Mouse (Mus musculus) heart, embryonic 10.5 days (tissue): Measurements from ENCODE around the gene Smyd1. TPM values are rescaled to one million over a fixed set of nuclear protein-coding genes. Genes with fewer than 3 reads are reported as not detected.

Source experiments
- DNase-seq: peaks from one replicate; pipeline ENCODE4 v3.0.0-alpha.2; 2017; ENCODE audit warnings: low spot score
- H3K27ac ChIP-seq: fragments of 300-500 bp; sonication (generic); 2 replicates; pipeline ENCODE4 v1.5.1; 2016; ENCODE audit warnings: mild to moderate bottlenecking
- H3K27me3 ChIP-seq: fragments of 300-500 bp; sonication (generic); 2 replicates; pipeline ENCODE4 v1.6.1; 2016; ENCODE audit warnings: mild to moderate bottlenecking; ENCODE audit not compliant: poor library complexity, insufficient read depth, severe bottlenecking
- H3K36me3 ChIP-seq: fragments of 300-500 bp; sonication (generic); 2 replicates; pipeline ENCODE4 v1.6.1; 2016; ENCODE audit warnings: mild to moderate bottlenecking, moderate library complexity
- H3K4me1 ChIP-seq: fragments of 300-500 bp; sonication (generic); 2 replicates; pipeline ENCODE4 v1.6.1; 2016; ENCODE audit warnings: mild to moderate bottlenecking
- H3K4me3 ChIP-seq: fragments of 300-500 bp; sonication (generic); 2 replicates; pipeline ENCODE4 v1.5.1; 2016; ENCODE audit warnings: mild to moderate bottlenecking, moderate library complexity
- H3K9me3 ChIP-seq: fragments of 300-500 bp; sonication (generic); 2 replicates; pipeline ENCODE4 v1.6.1; 2016; ENCODE audit warnings: mild to moderate bottlenecking, moderate library complexity
- WGBS: fragments of 180-500 bp; shearing (Covaris S2); methylation state at CpG from one replicate; pipeline ENCODE4 v1.1.7; 2016; 5-methylcytosine and 5-hydroxymethylcytosine counted together
- polyA plus RNA-seq: library from polyadenylated mRNA; unstranded; fragments of >200 nt; fragmentation: Nextera tagmentation; extraction: Ambion mirVana; gene quantifications from 2 replicates; pipeline ENCODE4 v1.2.1, GENCODE M21; 2016

The Smyd1 gene
- polyA plus RNA-seq, 1 experiment from 2014 or later, result 85.5 TPM

DNA sequence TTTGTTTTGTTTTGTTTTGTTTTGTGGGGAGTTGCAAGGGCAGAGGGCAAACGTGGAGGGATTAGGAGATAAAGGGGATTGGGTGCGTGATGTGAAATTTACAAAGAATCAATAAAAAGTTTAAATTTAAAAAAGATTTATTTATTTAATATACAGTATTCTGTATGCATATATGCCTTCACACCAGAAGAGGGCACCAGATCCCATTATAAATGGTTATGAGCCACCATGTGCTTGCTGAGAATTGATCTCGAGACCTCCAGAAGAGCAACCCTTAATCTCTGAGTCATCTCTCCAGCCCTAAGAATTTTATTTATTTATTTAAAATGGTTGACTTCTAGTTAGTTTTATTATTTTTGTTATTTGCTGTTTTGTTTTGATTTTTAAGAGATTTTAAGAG lies 78.8 kb downstream of the Smyd1 start:
- Histone ChIP-seq H3K4me1 (peaks cover 27% of the 10 kb centered on the region), H3K9me3 (no peaks in the 10 kb centered on the region), H3K4me3 (no peak overlapping the region), H3K36me3 (peaks cover 44% of the 10 kb centered on the region), H3K27ac (no peak overlapping the region), H3K27me3 (no peaks in the 10 kb centered on the region)
- WGBS, result 77% methylated on average over 3 of the region's 3 CpGs
- DNase-seq, result no peak

DNA sequence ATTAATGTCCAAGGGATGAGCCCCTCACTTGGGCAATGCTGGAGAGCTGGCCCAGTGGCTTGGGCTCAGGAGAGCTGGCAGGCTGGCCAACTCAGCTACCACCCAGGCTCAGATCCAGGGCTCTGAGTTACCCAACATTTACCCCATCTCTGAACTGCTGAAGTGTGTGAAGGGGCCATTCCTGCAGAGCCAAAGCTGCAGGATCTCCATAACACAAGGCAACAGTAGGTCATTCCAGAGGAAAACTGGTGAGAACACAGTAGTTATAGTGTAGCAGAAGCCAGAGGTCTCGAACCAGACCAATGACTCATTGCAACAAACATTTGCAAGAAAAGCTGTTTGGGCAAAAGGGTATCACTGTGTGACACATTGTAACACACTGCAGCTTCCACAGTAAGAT lies 79.2 kb downstream of the Smyd1 start:
- DNase-seq, result no peak
- peaks cover 49% of the 10 kb centered on the region for H3K36me3 ChIP-seq
- 80% methylated on average over 1 of the region's 1 CpGs for WGBS
- H3K27ac ChIP-seq, result no peak overlapping the region
- no peaks in the 10 kb centered on the region for H3K9me3 ChIP-seq
- H3K4me3 ChIP-seq, result no peak overlapping the region
- H3K4me1 ChIP-seq, result peaks cover 23% of the 10 kb centered on the region
- H3K27me3 ChIP-seq, result no peaks in the 10 kb centered on the region

DNA sequence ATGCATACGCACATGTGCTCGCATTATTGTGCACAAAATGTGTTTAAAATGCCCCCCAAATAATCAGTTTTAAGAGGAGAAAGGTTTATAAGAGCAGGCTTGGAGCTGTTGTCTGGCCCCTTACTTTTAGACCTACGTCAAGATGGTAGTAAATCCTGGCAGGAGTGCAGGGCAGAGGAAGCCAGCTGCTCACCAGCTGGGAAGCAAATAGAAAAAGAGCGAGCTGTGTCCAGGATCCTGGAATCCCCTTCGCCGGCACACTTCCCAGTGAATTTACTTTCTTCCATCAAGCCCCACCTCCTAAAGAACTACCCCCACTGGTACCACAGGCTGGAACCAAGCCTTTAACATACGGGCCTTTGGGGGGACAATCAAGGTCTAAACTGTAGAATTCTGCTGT lies 81.2 kb downstream of the Smyd1 start:
- Histone ChIP-seq H3K27ac (peak overlapping the region; percentile 64), H3K9me3 (no peaks in the 10 kb centered on the region), H3K4me1 (peaks cover 26% of the 10 kb centered on the region), H3K4me3 (no peak overlapping the region), H3K27me3 (no peaks in the 10 kb centered on the region), H3K36me3 (peaks cover 61% of the 10 kb centered on the region)
- no peak for DNase-seq
- 88% methylated on average over 7 of the region's 7 CpGs for WGBS

DNA sequence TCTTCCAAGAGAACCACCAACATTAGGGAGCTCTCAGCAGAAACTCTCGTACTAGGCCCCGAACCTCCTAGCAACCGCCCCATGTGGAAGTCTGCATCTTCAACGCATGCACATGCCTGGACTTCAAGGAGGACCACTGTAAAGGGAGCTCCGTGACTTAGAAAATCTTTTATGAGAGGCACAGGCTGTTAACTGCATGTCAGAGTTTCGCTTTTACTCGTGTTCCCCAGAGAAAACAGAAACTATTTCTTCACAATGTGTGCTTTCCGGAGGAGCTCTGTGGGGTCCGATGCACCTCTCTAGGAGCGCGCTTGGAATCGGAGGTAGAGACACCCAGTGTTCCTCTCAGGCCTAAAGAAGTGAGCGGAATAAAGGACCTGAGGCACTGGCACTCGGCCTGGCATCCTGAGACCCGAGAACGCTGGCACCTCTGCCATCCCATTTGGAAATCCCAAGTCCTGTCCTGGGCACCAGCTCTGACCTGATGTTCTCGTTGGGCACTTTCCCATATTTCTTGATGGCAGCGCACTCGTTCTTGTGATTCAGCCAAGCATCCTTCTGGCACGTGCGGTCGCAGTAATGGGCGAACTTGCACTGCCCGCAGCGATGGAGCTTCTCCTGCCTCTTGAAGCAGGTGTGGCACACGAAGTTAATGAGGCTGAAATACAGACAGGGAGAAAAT lies 82.8 kb downstream of the Smyd1 start:
- Histone ChIP-seq H3K4me3 (no peak overlapping the region), H3K27ac (no peak overlapping the region), H3K9me3 (no peaks in the 10 kb centered on the region), H3K36me3 (peaks cover 56% of the 10 kb centered on the region), H3K4me1 (peaks cover 26% of the 10 kb centered on the region), H3K27me3 (no peaks in the 10 kb centered on the region)
- no peak for DNase-seq
- WGBS, result 89% methylated on average over 26 of the region's 26 CpGs

DNA sequence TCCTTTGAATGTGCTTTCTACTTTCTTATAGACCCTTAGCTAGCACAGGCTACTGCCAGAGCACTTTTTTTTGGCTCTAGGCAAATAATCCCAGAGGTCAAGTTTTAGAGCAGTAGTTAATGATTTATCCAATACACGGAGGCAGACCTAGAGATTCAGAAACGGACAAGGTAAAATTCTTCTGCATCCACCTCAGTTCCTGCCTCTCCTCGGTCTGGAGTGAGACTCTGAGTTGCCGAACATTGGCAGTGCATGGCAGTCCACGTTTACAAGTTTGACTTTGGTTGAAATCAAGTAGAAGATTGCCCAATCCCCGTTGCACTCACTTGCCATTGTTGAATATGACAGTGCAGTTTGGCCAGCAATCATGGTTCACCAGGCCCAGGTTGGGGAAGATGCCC lies 85.0 kb downstream of the Smyd1 start:
- Histone ChIP-seq H3K4me1 (peaks cover 17% of the 10 kb centered on the region), H3K27me3 (no peaks in the 10 kb centered on the region), H3K4me3 (no peak overlapping the region), H3K36me3 (peaks cover 54% of the 10 kb centered on the region), H3K9me3 (no peaks in the 10 kb centered on the region), H3K27ac (no peak overlapping the region)
- no peak for DNase-seq
- WGBS, result 80% methylated on average over 6 of the region's 6 CpGs

DNA sequence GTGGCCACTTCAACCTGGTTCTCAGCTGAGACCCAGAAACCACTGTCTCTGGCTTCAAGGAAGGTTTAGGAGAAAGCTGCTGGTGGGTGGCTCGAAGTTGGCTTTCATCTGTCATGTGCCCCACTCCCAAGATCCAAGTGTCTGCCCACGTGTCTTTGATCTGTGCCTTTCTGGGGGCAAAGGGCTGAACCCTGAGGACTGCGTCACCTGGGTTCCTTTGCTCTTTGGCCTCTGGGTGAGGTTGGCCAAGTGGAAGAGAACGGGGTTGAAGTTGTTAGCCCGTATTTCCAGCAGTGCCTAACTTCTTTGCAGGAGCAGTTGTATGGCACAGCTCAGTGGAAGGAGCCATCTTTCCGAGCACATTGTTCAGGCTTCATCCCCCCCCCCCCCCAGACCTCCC lies 85.5 kb downstream of the Smyd1 start:
- H3K36me3 ChIP-seq, result peaks cover 54% of the 10 kb centered on the region
- H3K27me3 ChIP-seq, result no peaks in the 10 kb centered on the region
- no peak overlapping the region for H3K27ac ChIP-seq

DNA sequence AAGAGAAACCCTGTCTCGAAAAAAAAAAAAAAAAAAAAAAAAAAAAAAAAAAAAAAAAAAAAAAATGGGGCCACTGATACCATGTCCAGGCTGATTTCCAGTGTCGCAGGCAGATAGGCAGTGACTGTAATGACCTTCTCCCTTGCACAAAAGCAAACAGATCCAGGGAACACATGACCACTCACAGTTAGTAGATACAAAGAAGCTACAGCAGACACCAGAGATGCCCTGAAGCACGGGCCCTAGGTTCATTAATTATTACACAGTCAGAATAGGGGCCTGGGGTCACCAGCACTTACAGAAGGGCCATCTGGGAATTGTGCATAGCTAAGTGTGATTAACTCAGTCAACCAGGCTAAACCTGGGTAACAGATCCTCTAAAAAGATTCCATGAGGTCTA lies 86.1 kb downstream of the Smyd1 start:
- Histone ChIP-seq H3K36me3 (peaks cover 54% of the 10 kb centered on the region), H3K4me1 (peaks cover 7% of the 10 kb centered on the region), H3K9me3 (no peaks in the 10 kb centered on the region), H3K27me3 (no peaks in the 10 kb centered on the region), H3K4me3 (no peak overlapping the region), H3K27ac (no peak overlapping the region)
- WGBS, result 69% methylated on average over 3 of the region's 3 CpGs
- no peak for DNase-seq

More for the DNA sequence above, 85.5 kb downstream of the Smyd1 start:
- Histone ChIP-seq H3K4me3 (no peak overlapping the region), H3K4me1 (peaks cover 11% of the 10 kb centered on the region), H3K9me3 (no peaks in the 10 kb centered on the region)
- DNase-seq, result no peak
- 83% methylated on average over 6 of the region's 6 CpGs for WGBS

DNA sequence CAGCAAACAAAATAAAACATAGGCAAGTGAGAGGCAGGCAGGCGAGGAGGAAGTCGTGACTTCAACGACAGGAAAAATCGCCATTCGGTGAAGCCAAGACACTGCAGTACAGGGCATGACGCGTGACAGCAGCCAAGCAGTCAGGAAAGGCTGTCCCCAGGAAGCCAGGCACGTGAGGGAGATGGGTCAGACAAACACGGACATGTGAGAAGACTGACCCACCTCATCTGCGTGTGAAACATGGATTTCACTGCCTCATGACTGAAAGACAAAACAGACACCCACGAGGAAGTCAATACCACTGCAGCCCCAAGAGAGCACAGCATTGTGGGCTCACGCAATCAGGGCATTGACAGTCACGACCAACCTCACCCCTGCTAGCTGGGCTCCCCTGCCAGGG lies 86.9 kb downstream of the Smyd1 start:
- Histone ChIP-seq H3K4me1 (0 out of 2 replicates have a peak, but pooled peaks cover 3% of the 10 kb centered on the region), H3K9me3 (no peaks in the 10 kb centered on the region), H3K27me3 (no peaks in the 10 kb centered on the region), H3K4me3 (no peak overlapping the region), H3K36me3 (peaks cover 56% of the 10 kb centered on the region), H3K27ac (no peak overlapping the region)
- WGBS, result 74% methylated on average over 13 of the region's 13 CpGs
- no peak for DNase-seq

DNA sequence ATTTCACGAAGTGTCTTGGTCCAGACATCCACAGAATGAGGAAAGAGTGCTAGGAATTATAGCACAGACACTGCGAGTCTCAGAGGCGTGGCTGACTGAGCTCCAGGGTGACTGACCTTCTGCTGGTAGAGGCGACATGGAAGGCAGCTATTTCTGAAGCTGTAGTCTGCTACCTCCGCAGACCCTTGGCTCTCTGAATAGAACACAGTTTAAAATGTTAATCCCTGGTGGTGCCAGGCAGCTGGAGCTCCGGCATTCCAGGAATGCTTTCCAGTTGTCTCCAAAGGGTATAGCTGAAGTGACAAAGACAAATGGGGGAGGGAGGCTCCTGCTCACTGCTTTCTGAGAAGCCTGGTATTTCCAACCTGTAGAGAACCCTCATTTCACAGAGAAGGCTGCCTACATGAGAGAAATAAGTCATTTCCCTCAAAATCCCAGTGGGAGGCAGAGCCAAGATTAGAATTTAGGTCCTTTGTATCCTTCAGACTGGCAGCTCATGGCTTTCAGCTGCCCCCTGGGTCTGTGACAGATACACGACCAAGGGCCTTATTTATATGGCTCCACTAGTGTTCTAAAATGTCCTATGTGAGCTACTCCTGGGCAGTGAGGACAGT lies 94.8 kb downstream of the Smyd1 start:
- Histone ChIP-seq H3K9me3 (no peaks in the 10 kb centered on the region), H3K27ac (peak overlapping the region; percentile 84), H3K4me1 (peaks cover 31% of the 10 kb centered on the region), H3K36me3 (peaks cover 27% of the 10 kb centered on the region), H3K4me3 (0 out of 2 replicates have a peak overlapping the region, but pooled peaks have one; percentile 18), H3K27me3 (no peaks in the 10 kb centered on the region)
- DNase-seq, result peak; percentile 87
- WGBS, result 4% methylated on average over 7 of the region's 7 CpGs

DNA sequence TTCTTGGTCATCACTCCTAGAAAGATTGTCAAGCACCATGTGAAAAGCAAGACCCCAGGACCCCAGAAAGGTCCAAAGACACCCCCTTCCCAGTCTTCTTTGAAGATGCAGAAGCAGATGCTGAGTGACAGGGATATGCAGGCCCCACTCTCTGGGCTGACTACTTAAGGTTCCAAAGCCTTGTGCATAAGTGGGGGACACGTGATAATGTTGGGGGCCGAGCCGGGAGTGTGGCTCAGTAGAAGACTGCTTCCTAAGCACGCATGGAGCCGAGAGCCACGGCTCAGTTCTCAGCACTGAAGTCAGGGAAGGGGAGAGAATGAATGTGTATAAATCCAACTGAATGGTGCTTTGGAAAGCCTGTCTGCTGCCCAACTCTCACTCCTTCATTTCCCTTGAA lies 95.5 kb downstream of the Smyd1 start:
- Histone ChIP-seq H3K9me3 (no peaks in the 10 kb centered on the region), H3K4me3 (0 out of 2 replicates have a peak overlapping the region, but pooled peaks have one; percentile 18), H3K27me3 (no peaks in the 10 kb centered on the region), H3K36me3 (peaks cover 33% of the 10 kb centered on the region), H3K27ac (peak overlapping the region; percentile 84), H3K4me1 (peaks cover 31% of the 10 kb centered on the region)
- DNase-seq, result peak; percentile 71
- 16% methylated on average over 6 of the region's 6 CpGs for whole genome bisulfite sequencing

DNA sequence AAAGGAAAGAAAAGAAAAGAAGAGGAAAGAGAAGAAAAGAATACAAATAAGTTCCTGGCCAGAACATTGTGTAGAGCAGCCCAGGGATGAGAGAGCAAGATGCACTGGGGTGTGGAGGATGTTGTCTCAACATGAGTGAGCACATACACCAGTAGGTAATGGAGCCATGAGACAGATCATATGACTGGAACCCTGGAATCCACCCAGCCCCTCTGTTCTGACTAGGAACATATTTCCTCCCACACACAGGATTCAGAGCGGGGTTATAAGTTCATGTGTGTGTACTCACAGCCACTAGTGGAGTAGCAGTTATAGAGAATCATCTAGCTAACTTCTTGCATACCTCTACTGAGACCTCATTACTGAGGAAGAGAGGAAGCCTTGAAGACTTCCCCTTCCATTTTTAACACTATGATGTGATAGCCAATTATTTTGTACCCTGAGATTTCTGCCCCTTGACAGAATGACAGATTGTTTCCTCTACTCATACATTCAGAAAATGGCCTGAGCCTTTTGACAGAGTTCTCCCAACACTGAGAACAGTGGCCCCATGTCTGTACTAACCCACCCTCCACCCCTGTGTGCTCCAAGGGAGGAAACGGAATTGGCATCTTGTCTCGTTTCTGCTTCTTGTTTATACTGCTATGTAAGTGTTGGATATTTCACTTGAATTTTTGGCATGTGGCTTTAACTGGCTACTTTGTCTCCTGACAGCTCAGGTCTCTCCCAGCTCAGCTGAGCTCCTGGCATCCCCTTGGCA lies 97.7 kb downstream of the Smyd1 start:
- 70% methylated on average over 3 of the region's 3 CpGs for WGBS
- Histone ChIP-seq H3K4me1 (peaks cover 31% of the 10 kb centered on the region), H3K27ac (no peak overlapping the region), H3K4me3 (no peak overlapping the region), H3K27me3 (no peaks in the 10 kb centered on the region), H3K9me3 (no peaks in the 10 kb centered on the region), H3K36me3 (peaks cover 51% of the 10 kb centered on the region)
- peak; percentile 50 for DNase-seq

DNA sequence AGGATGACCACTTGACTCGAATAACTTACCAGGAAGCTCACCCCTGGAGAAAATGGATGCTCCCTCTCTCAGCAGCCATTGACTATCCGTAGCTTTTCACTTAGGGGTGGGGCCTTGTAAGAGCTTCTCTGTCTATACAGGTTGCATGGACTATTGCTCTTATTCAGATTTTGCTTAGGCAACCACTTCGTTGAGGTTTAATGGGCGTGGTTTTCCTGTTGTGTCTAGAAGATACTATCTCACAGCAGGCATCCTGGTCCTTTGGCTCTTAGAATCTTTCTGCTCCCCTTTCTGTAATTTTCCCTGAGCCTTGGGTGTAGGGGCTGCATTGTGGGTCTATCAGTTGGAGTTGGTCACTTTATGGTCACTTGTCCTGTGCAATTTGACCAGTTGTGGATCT lies 100.5 kb downstream of the Smyd1 start:
- WGBS, result 84% methylated on average over 4 of the region's 4 CpGs
- Histone ChIP-seq H3K4me3 (no peak overlapping the region), H3K27me3 (no peaks in the 10 kb centered on the region), H3K4me1 (peaks cover 12% of the 10 kb centered on the region), H3K27ac (no peak overlapping the region), H3K9me3 (no peaks in the 10 kb centered on the region), H3K36me3 (peaks cover 65% of the 10 kb centered on the region)
- peak; percentile 57 for DNase-seq

DNA sequence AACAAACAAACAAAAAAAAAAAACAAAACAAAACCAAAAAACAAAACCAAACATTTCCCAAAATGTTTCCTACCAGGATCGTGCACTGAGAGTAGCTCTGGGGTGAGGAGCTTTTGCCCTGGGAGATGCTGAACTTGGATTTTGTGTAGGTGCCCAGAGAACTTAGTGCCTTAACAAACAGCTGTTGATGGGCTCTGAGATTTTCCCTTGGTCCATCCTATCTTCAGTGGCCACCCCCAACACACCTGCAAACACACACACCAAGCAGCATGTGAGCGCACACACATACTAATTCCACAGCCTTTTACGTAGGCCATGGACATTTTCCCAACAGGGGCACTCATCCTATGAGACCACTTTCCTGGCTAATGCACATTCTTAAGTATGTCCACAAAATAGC lies 109.6 kb downstream of the Smyd1 start:
- H3K9me3 ChIP-seq, result no peaks in the 10 kb centered on the region
- H3K27me3 ChIP-seq, result no peaks in the 10 kb centered on the region
- no peak overlapping the region for H3K4me3 ChIP-seq
- 92% methylated on average over 3 of the region's 3 CpGs for WGBS
- no peak overlapping the region for H3K27ac ChIP-seq
- H3K4me1 ChIP-seq, result no peaks in the 10 kb centered on the region
- peaks cover 51% of the 10 kb centered on the region for H3K36me3 ChIP-seq
- DNase-seq, result peak; percentile 56
